Mouse (Mus musculus) spleen, postnatal 10 days (tissue): ENCODE data around the gene Cox7c.
A peak's percentile ranks its signal among the peaks of the same experiment; 100 is the strongest.
"Not testable (repeated sequence)": the region's sequence is repeated elsewhere in the genome, so short reads cannot be mapped to it uniquely, and the experiment has no call there.

Experiments used
- DNase-seq, 2 experiments: peaks; one replicate each; pipeline ENCODE4 v3.0.0; 2021 to 2022; ENCODE audit warnings: low spot score in 2 of 2

Cox7c gene

DNA sequence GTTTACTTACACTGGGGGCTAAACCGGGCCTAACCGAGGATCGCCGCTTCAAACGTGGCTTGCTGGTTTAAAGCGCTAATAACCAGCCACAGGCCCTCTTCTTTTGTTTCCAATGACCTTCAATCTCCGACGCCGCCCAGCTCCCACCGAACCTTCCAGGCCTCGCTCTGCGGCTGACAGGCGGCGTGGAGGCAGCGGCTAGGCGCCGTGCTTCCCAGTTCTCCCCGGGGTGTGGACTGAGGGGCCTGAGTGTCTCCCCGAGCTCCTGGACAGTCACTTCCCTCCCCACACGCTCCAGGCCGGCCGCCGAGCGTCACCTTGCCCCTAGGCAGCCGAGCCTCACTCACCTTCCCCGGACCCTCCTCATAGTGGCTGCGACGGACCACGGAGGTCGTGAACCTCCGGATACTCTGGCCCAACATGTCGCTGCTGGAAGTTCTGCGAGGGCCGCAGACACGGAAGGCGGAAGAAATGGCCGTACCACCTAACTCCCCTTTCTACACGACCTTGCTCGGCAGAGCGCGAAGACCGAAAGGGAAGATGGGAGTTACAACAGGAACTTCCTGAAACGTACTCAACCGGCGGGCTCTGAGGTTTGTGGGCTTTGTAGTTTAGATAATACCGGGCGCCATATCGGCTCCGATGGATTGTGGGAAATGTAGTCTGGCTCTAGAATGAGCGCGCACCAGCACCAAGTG, at the start of gene Cox7c:
Gene Cox7c, minus strand, starts transcription at position 651 of the 698 bp plus-strand sequence.
- DNase-seq: peak; percentile 57 to 83

- no peak for DNase-seq
Observed at GRCm38 (mm10) chr13:86068011-86068724, 21.5 kb upstream of the Cox7c start.

DNA sequence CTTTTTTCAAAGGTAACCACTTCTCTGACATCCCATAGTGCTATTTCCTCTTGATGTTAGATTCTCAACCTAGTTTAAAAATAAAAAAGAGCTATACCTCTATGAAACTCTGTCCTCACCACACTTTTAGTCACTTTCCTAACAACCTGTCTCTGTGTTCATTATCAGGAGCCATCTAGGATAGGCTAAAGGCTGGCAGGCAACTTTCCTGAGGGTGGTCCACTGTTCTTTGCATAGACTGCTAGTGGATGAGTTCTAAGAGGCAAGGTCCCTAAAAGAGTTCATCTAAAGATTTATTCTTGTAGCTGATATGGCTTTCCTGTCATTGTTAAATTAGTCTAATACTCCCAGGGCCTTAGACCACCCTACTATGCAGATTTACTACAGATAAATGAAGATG, 20.8 kb upstream of the Cox7c start:
- no peak for DNase-seq

GRCm38 (mm10) chr13:86054091-86054490, 7.4 kb upstream of the Cox7c start:
- not testable (repeated sequence) for DNase-seq

- no peak for DNase-seq
Observed at GRCm38 (mm10) chr13:86004907-86005675, 41.6 kb downstream of the Cox7c start.
